Mouse (Mus musculus) cerebellum, postnatal 25 days (tissue): ENCODE measurements at regions not wholly inside any gene's neighbourhood (a gene's known extent, or its start where the extent isn't known, plus 50 kb on each side); places are given as distances from the start of the nearest gene placed in this dataset.

Experiments used
- DNase-seq, 2 experiments: peaks; one replicate each; pipeline ENCODE4 v3.0.0; 2021; ENCODE audit warnings: mixed read lengths in 2 of 2

- DNase-seq = no peak
Observed at GRCm38 (mm10) chr4:30675911-30676310, 1288.0 kb upstream of the Map3k7 start.

GRCm38 (mm10) chr4:30677056-30677455 is 1286.8 kb upstream of the Map3k7 start:
- DNase-seq = peak in 1 of 2 experiments; percentile 6

GRCm38 (mm10) chr4:30682394-30682793 is 1281.5 kb upstream of the Map3k7 start:
- no peak for DNase-seq

- no peak for DNase-seq
Observed at GRCm38 (mm10) chr4:30713378-30714001, 1250.4 kb upstream of the Map3k7 start.
